Mouse (Mus musculus): ENCODE measurements around the gene Gm20388.

DNA sequence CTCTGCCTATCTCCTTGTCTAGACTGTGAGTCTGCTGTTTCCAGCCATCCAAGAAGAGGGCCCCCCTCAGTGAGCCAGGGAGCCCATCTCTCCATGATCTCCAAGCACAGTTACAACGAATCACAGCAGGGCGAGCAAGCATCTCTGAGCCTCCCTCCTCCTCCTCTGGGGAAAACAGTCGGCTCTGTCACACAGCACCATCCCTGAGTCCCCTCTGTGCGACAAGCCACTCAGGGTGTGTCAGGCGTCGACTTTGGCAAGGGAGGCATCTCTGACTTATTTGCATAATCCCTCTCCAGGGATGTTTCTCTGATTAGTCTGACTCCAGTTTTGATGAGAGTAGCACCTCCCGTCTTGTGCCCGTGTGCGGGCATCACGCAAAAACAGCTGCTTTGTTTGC lies 4471.6 kb downstream of the Gm20388 start:
- no peak for TF ChIP-seq POLR2A (IDR thresholded peaks at IDR 0.05; ENCODE audit: borderline replicate concordance, extremely low read depth, insufficient read depth, insufficient read length, poor library complexity, severe bottlenecking)
- TF ChIP-seq CTCF (IDR thresholded peaks at IDR 0.05; ENCODE audit: borderline replicate concordance, extremely low read depth, insufficient read depth, insufficient read length), result no peak

All from brain, embryonic 14.5 days (tissue).